Mouse (Mus musculus) urinary bladder, postnatal 36 days (tissue): ENCODE results near the gene Bcl2l2.

Source experiments
- DNase-seq, 2 experiments: peaks; one replicate each; pipeline ENCODE4 v3.0.0; 2022; ENCODE audit warnings: low spot score in 2 of 2, mixed read lengths in 1 of 2

Gene Bcl2l2

DNA sequence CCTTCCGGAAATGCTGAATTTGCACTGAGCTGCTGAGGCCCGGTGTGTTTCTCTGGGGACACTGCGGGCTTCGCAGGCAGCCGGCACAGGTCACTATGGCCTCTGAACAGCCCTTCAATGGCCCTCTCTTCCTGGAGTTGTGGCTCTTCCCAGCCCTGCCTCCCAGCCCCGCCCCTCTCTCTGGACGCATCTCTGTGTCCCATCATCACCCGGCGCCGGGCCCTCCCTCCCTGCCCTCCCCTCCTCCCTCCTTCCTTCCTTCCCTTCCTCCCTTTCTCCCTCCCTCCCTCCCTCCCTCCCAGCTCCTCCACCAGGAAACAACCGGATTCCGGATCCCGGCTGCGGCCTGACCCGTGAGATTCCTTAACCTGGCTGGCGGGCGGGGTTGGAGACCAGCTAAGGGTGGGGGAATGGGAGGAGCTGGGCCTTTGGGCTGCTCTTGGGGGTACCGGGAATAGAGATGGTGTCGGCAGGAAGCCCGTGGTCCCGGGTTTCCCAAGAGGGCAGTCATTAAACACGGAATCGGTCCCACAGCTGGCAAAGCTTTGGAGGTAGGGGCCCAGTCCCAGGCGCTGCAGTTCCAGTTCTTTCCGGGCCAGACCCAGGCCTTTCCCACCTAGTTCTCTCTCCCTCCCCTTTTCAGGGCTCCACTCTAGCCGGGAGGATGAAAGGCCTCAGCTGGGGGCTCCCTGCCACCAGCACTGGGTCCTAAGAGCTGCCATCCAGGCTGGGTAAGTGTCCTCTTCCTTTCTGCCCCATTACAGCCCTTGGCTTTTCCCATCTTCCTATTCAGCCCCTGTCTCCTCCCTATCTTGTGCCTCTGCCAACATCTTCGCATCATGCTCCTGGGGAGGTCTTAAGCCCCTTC lies at the start of gene Bcl2l2, which contains the start of gene Gm20521:
Gene Bcl2l2 (plus strand): TSS at position 224 of the 868 bp plus-strand sequence.
Gene Gm20521 (plus strand): TSS at position 288 of the 868 bp plus-strand sequence.
- peak; percentile 74 to 85 for DNase-seq

DNA sequence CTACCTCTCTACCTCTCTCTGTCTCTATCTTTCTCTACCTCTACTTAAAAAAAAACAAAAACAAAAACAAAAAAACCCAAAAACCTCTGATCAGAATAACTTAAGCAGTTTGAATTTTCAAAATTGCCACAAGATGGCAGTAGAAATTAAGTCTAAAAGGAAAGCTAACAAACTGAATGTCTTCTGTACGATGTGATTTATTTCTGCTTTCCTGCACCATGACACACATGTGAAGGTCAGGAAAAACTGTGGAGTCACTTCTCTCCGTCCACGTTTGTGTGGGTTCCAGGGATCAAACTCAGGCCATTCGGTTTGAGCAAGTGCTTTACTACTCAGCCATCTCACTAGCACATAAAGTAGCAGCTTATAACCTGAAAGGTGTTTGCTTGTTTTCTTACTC lies 39.7 kb upstream of the Bcl2l2 start:
- DNase-seq = peak in 1 of 2 experiments; percentile 11

GRCm38 (mm10) chr14:54855726-54856125 lies 27.5 kb upstream of the Bcl2l2 start:
- no peak for DNase-seq

- no peak for DNase-seq
Measured at GRCm38 (mm10) chr14:54856703-54857102, 26.5 kb upstream of the Bcl2l2 start.

DNA sequence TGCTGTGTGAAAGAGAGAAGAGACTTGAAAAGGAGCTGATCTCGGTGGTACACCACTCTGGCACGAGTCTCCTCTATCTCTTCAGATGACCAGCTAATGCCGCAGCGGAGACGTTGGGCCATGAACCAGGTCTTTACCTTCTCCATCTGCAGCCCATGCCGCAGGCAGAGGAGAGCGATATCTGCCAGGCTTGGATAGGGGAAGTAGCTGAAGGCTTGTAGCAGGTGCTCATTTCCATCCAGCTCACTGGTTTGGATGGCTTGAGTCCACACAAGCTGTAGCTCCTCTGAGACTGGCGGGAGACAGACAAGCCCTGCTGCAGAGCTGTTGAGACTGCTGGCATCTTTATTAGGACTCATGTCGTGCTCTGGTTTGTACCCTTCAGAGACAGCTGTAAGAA lies 25.3 kb upstream of the Bcl2l2 start:
- DNase-seq = no peak

DNA sequence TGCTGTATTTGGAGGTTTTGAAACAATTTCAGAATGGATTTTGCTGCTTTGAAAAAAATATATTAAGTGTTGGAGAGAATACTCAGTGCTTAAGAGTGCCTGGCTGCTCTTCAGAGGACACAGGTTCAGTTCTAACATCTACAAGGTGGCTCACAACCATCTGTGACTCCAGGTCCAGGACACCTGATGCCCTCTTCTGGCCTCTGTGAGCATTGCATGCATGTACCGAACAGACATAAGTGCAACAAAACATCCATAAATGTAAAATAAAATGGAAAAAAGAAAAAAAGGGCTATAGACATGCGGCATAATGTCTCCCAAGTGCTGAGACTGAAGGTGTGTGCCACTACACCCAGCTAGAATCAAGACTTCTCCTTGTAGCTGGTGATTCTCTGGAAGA lies 22.7 kb upstream of the Bcl2l2 start:
- peak; percentile 44 to 53 for DNase-seq

- peak; percentile 82 to 93 for DNase-seq
Measured at GRCm38 (mm10) chr14:54863501-54864312, 19.5 kb upstream of the Bcl2l2 start.

- DNase-seq = no peak
Measured at GRCm38 (mm10) chr14:54864313-54865036, 18.7 kb upstream of the Bcl2l2 start.

DNA sequence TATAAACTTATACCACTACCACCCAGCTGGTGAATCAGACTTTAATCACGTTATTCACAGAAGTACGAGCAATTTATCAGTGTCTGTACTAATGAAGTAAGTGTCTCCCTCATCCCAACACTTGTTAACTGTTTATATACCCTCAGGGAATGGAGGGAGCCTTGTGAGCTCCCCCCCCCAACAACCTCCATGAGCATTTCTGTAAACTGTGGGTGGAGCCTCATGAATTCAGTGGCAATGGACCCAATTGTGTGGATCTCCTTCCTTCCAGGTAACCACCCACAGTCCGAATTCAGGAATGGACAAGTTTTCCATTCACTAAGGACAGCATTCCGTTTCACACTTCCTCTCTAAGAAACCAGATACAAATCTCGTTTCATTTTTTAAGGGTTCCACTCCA lies 17.6 kb upstream of the Bcl2l2 start:
- DNase-seq = no peak

GRCm38 (mm10) chr14:54866268-54866667 lies 16.9 kb upstream of the Bcl2l2 start:
- DNase-seq = no peak

DNA sequence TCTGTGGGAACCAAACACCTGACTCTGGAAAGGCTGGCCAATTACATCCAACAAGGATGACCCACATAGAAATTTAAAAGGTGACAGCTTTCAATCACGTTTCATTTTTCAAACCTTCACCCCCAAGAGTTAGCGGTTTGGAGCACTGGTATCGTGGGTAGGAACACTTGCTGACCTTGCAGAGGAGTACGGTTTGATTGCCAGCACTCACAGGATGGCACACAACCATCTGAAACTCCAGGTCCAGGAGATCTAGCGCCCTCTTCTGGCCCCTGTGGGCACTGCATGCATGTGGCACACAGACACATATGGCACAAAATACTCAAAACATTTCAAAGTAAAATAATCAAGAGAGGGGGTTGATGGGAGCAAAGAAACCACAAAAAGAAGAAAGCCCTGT lies 16.2 kb upstream of the Bcl2l2 start:
- no peak for DNase-seq

- no peak for DNase-seq
Measured at GRCm38 (mm10) chr14:54868026-54868425, 15.2 kb upstream of the Bcl2l2 start.

GRCm38 (mm10) chr14:54870861-54871260 lies 12.3 kb upstream of the Bcl2l2 start, which contains the start of gene Homez:
Homez (minus strand) TSS chr14:54870961.
- DNase-seq = no peak

DNA sequence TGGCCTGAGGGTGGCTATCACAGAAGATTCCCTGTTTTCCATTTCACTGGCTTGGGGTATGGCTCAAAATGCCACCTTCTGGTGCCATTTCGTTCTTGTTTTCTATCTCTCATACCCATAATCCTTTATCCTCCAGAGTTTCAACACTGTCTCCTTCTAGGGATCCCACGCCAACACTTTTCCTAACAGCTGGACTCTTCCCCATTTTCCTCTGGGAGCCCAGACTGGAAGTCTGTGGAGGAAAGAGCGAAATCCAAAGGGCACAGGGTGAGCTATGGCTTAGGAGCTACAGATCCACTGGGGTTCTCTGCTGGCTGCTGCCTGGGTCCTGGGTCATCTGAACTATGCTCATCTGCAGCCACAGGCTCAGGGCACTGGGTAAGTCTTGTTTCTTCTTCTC lies 9.0 kb upstream of the Bcl2l2 start:
- DNase-seq = no peak

DNA sequence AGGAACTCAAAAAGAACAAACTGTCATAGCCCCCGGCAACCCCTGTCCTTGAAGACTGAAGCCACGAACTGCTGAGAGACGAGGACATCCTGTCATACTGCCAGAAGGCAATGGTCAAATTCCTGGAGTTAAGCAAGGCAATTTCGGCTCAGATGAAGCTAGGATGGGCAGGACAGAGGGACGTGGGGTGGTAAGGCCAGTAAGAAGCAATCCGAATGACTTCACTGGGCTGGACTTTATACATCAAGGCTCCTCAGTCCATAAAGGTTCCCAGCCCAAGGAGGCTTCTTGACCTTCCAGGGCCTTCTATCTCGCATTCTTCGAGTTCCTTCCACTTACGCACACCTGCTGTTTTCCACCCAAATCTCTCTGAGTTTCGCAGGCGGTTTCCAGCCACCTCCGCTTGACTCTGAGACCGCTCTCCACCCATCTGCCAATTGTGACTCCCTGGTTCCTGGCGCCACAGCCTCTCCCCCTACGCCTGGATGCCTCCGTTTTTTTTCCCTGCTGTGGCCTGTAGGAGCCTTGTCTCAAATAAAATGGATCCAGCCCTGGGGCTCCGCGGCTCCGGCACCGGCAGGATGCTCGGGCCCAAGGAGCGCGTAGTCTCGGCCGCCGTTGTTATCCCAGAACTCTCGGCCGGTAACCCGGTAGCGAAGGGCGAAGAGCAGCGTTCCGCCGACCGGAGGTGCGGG lies 7.2 kb upstream of the Bcl2l2 start:
- no peak for DNase-seq

DNA sequence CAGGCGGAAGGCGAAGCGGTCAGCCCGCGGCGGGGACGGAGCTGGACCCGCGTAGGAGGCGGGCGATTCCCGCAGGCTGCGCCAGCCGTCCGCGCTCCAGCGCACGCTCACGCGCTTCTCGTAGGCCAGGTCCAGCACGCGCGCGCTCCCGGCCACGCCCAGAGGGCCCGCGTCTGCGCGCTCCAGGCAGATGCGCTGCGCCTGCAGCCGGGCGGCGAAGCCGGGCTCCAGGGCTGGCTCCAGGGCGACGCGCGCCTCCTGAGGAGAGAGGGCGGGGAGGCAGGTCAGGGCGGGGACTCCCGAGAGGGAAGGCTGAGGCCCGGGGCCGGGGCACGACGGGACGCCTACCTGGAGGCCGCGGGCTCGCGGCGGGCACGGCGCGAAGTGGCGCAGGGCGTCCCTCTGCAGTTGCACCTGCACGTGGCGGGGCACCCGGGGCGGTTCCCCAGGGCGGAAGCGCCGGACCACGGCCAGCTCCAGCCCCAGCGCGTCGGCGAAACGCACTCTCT lies 6.6 kb upstream of the Bcl2l2 start:
- DNase-seq = peak; percentile 84 to 89

DNA sequence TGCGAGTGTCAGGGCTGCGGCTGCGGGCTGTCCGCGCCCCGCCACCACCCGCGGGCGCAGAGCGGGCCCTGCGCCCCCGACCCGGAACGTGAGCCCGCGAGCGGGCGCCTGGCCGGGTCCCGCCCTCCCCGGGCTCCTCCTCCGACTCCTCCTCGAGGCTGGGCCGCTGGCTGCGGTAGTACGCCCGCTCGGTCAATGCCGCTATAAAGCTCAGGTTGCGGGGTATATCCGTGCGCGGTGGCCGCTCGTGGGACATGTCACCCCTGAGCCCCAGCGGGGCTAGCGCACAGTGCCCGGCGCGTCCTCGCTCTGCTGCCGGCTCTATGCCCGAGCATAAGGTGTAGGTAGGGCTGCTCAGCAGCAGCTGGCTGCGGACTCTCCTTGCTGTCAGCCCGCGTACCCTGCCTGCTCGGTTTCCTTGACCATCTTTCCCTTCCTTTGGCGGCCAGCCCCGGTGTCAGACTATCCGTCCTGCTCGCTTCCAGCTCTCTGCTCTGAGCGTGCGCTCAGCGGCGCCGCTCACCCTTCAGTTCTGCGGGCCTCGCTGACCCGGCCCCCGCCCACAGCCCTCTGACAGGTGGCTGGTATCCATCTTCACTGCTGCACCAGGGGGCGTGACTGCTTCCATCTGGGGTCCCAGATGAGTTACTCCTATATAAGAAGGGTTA lies 6.0 kb upstream of the Bcl2l2 start, which contains the start of gene Ppp1r3e:
Gene Ppp1r3e (minus strand): TSS at position 503 of the 668 bp plus-strand sequence.
- peak; percentile 69 to 73 for DNase-seq

DNA sequence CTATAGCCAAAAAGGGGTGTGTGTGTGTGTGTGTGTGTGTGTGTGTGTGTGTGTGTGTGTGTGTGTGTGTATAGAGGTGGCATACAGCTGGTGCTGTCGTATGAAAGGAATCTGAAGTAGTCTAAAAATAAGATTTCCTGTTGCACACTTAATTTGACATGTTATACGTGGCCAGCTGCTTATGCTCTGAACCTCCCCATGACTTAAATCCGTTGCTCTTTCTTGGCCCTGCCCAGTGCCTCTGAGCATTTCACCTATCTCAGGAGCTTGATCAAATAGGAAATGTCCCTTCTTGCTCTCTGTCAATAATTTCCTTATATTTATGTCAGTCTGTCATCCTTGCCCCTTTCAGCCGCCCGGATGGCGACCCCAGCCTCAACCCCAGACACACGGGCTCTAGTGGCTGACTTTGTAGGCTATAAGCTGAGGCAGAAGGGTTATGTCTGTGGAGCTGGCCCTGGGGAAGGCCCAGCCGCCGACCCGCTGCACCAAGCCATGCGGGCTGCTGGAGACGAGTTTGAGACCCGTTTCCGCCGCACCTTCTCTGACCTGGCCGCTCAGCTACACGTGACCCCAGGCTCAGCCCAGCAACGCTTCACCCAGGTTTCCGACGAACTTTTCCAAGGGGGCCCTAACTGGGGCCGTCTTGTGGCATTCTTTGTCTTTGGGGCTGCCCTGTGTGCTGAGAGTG lies 990 bp downstream of the Bcl2l2 start:
- DNase-seq = no peak

DNA sequence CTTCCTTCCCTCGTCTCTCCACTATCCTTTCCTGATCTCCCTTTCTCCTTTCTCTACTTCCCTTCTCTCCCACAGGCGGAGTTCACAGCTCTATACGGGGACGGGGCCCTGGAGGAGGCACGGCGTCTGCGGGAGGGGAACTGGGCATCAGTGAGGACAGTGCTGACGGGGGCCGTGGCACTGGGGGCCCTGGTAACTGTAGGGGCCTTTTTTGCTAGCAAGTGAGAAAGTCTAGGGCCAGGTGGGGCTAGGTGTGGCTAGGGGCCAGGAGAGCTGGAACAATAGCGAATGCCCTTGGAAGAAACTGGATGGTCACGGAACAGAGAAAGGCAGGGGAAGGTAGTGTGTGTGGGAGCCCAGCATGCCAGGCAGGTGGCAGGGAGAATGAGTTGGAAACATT lies 2.1 kb downstream of the Bcl2l2 start:
- no peak for DNase-seq

DNA sequence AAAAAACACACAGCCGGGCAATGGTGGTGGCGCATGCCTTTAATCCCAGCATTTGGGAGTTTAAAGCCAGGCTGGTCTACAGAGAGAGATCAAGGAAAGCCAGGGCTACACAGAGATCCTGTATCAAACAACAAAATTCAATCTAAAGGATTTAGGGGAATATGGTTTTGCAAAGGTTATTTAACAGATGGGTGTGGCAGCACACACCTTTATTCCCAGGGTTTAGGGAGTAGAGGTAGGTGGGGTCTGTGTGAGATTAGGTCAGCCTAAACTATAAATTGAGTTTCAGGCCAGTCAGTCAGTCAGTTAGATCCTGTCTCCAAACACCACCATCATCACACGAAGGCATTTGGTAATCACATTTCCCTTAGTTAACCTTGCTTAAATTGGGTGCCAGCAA lies 9.0 kb downstream of the Bcl2l2 start, which contains the start of gene Pabpn1:
Gene Pabpn1 (plus strand): TSS at position 301 of the 400 bp plus-strand sequence.
- DNase-seq = no peak
